ENCODE assay signal across 22 mouse cellular contexts in genomic region chr4:58280121-58280520, GRCm38 (mm10). TPM values are rescaled to one million over a fixed set of nuclear protein-coding genes. Genes with fewer than 3 reads are reported as not detected.
"Had no signal": no experiment of that assay in that cellular context is flagged by ENCODE, and none has a peak within 500 bp of the region (broad histone marks: within the 10 kb centered on the region; RNA-seq: fewer than 3 reads in every experiment).

No protein-coding gene starts in this region.

- H3K27ac ChIP-seq: limb, embryonic 10.5 days; limb, embryonic 13.5 days; liver, embryonic 12.5 days; liver, embryonic 15.5 days; lung, embryonic 15.5 days; midbrain, embryonic 12.5 days; midbrain, embryonic 15.5 days; neural tube, embryonic 12.5 days; neural tube, embryonic 15.5 days; stomach, embryonic 15.5 days had no signal

- H3K36me3 ChIP-seq: limb, embryonic 10.5 days; limb, embryonic 13.5 days; liver, embryonic 12.5 days; liver, embryonic 15.5 days; lung, embryonic 15.5 days; midbrain, embryonic 12.5 days; midbrain, embryonic 15.5 days; neural tube, embryonic 12.5 days; neural tube, embryonic 15.5 days; stomach, embryonic 15.5 days had no signal

- H3K9ac ChIP-seq: limb, embryonic 13.5 days; liver, embryonic 12.5 days; liver, embryonic 15.5 days; lung, embryonic 15.5 days; midbrain, embryonic 12.5 days; midbrain, embryonic 15.5 days; neural tube, embryonic 12.5 days; neural tube, embryonic 15.5 days; stomach, embryonic 15.5 days had no signal

- H3K4me1 ChIP-seq: limb, embryonic 13.5 days; liver, embryonic 12.5 days; liver, embryonic 15.5 days; lung, embryonic 15.5 days; midbrain, embryonic 12.5 days; midbrain, embryonic 15.5 days; neural tube, embryonic 12.5 days; neural tube, embryonic 15.5 days; stomach, embryonic 15.5 days had no signal

- DNase-seq: kidney, adult 9 months; kidney, postnatal 14 days; kidney, postnatal 4 days; liver; lung, adult 18-20 months; lung, postnatal 10 days; lung, postnatal 36 days; right cerebral cortex, adult 18-20 months; right cerebral cortex, postnatal 14 days; right cerebral cortex, postnatal 4 days; spleen, adult 18-20 months; thymus, postnatal 25 days had no signal

- ATAC-seq: liver, embryonic 12.5 days; midbrain, embryonic 15.5 days had no signal

- H3K9me3 ChIP-seq: limb, embryonic 10.5 days; limb, embryonic 13.5 days; liver, embryonic 12.5 days; liver, embryonic 15.5 days; lung, embryonic 15.5 days; midbrain, embryonic 12.5 days; midbrain, embryonic 15.5 days; neural tube, embryonic 12.5 days; neural tube, embryonic 15.5 days; stomach, embryonic 15.5 days had no signal

- H3K4me2 ChIP-seq: limb, embryonic 13.5 days; liver, embryonic 12.5 days; liver, embryonic 15.5 days; lung, embryonic 15.5 days; midbrain, embryonic 12.5 days; midbrain, embryonic 15.5 days; neural tube, embryonic 12.5 days; neural tube, embryonic 15.5 days; stomach, embryonic 15.5 days had no signal

- H3K4me3 ChIP-seq: limb, embryonic 10.5 days; limb, embryonic 13.5 days; liver, embryonic 12.5 days; liver, embryonic 15.5 days; lung, embryonic 15.5 days; midbrain, embryonic 12.5 days; midbrain, embryonic 15.5 days; neural tube, embryonic 12.5 days; neural tube, embryonic 15.5 days; stomach, embryonic 15.5 days had no signal

- H3K27me3 ChIP-seq: limb, embryonic 13.5 days; liver, embryonic 12.5 days; liver, embryonic 15.5 days; lung, embryonic 15.5 days; midbrain, embryonic 12.5 days; midbrain, embryonic 15.5 days; neural tube, embryonic 12.5 days; neural tube, embryonic 15.5 days; stomach, embryonic 15.5 days had no signal

RNA-seq across cellular contexts. Expression of gene Musk, which starts 5.6 kb away (rescaled TPM):
- polyA plus RNA-seq: midbrain, embryonic 12.5 days; midbrain, embryonic 15.5 days had no signal
